Mouse (Mus musculus): ENCODE measurements around the gene Pnpla8. TPM values are rescaled to one million over a fixed set of nuclear protein-coding genes. Genes with fewer than 3 reads are reported as not detected.
A peak's percentile ranks its signal among the peaks of the same experiment; 100 is the strongest.

The Pnpla8 gene
- total and polyA plus RNA-seq, 3 experiments: 8.0 to 15.9 TPM; not detected in 1

DNA sequence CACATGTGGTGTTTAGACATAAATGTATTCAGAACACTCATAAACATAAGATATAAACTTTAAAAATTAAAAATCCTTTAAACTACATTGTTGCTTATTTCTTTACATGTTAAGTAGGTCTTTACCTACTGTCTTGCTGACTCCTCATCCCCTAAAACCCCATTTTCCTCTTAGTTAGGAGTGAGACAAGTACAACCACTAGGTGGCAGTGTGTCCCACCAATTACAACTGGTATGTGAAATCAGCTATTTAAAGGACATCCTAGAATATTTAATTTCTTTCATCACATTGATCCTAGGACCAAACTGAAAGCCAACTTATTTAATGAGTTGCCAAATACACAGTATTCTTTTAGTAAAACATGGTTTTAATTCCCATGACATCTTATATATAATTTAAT, 71.1 kb downstream of the Pnpla8 start:
- Histone ChIP-seq H3K9ac (ENCODE audit: control insufficient read depth, low read depth, low read length, poor library complexity, severe bottlenecking) (no peak overlapping the region), H3K79me2 (ENCODE audit: control insufficient read depth, insufficient read depth, low read length, poor library complexity) (no peaks in the 10 kb centered on the region), H3K36me3 (ENCODE audit: control insufficient read depth in 1 of 2, insufficient read depth in 2 of 2, low read length in 2 of 2) (no peaks in the 10 kb centered on the region; a peak in 1 of 4 replicates), H3K4me1 (ENCODE audit: control insufficient read depth in 1 of 2, insufficient read depth in 2 of 2, low read length in 2 of 2) (no peaks in the 10 kb centered on the region), H3K27ac (ENCODE audit: control insufficient read depth, low read depth, low read length) (no peak overlapping the region), H3K9me3 (replicated peaks; ENCODE audit: insufficient read depth, low read length) (no peaks in the 10 kb centered on the region), H3K4me3 (ENCODE audit: control insufficient read depth in 1 of 2, insufficient read depth in 1 of 2, low read depth in 2 of 2, low read length in 2 of 2) (no peak overlapping the region), H3K27me3 (ENCODE audit: control insufficient read depth in 1 of 2, insufficient read depth in 2 of 2, low read length in 2 of 2) (no peaks in the 10 kb centered on the region)
- DNase-seq (ENCODE audit: low read depth, low spot score): peak; percentile 81
- no peak for TF ChIP-seq USF1 (IDR thresholded peaks at IDR 0.05; ENCODE audit: low read depth, low read length)
- no peak for TF ChIP-seq HCFC1 (IDR thresholded peaks at IDR 0.05; ENCODE audit: low read depth, low read length)
- TF ChIP-seq RAD21 (IDR thresholded peaks at IDR 0.05; ENCODE audit: low read depth, low read length): peak; percentile 87
- TF ChIP-seq ELF1 (IDR thresholded peaks at IDR 0.05; ENCODE audit: low read depth, low read length): no peak
- TF ChIP-seq UBTF (IDR thresholded peaks at IDR 0.05; ENCODE audit: borderline replicate concordance, insufficient read depth, low read depth, low read length): no peak
- TF ChIP-seq CHD2 (IDR thresholded peaks at IDR 0.05; ENCODE audit: low read length): no peak
- no peak for TF ChIP-seq GABPA (IDR thresholded peaks at IDR 0.05; ENCODE audit: low read depth, low read length)
- TF ChIP-seq NELFE (IDR thresholded peaks at IDR 0.05; ENCODE audit: low read depth, low read length): no peak
- TF ChIP-seq KAT2A (conservative IDR thresholded peaks at IDR 0.05; ENCODE audit: low read depth, low read length): no peak
- TF ChIP-seq JUND (IDR thresholded peaks at IDR 0.05; ENCODE audit: low read depth, low read length): no peak
- peak; percentile 76 for TF ChIP-seq ZC3H11A (IDR thresholded peaks at IDR 0.05; ENCODE audit: low read depth, low read length)
- no peak for TF ChIP-seq TBP (IDR thresholded peaks at IDR 0.05; ENCODE audit: low read depth, low read length)
- no peak for TF ChIP-seq ETS1 (IDR thresholded peaks at IDR 0.05; ENCODE audit: low read depth, low read length)
- TF ChIP-seq MAX (IDR thresholded peaks at IDR 0.05; ENCODE audit: low read length): no peak
- TF ChIP-seq MXI1 (IDR thresholded peaks at IDR 0.05; ENCODE audit: low read depth, low read length): no peak
- TF ChIP-seq CTCF (IDR thresholded peaks at IDR 0.05 in 2 of 3, conservative IDR thresholded peaks at IDR 0.05 in 1 of 3; ENCODE audit: control insufficient read depth in 1 of 3, insufficient read depth in 1 of 3, low read depth in 2 of 3, low read length in 3 of 3, poor library complexity in 1 of 3, severe bottlenecking in 1 of 3): peak; percentile 33 to 92 (median 70); a peak in 5 of 6 replicates
- TF ChIP-seq RCOR1 (IDR thresholded peaks at IDR 0.05; ENCODE audit: low read depth, low read length): no peak
- TF ChIP-seq SMC3 (IDR thresholded peaks at IDR 0.05; ENCODE audit: low read depth, low read length): peak; percentile 85
- TF ChIP-seq MYC (IDR thresholded peaks at IDR 0.05; ENCODE audit: low read depth, low read length): no peak
- no peak for TF ChIP-seq E2F4 (IDR thresholded peaks at IDR 0.05; ENCODE audit: borderline replicate concordance, low read depth, low read length)
- TF ChIP-seq POLR2AphosphoS5 (IDR thresholded peaks at IDR 0.05; ENCODE audit: borderline replicate concordance, low read depth, low read length): no peak
- TF ChIP-seq NRF1 (IDR thresholded peaks at IDR 0.05; ENCODE audit: insufficient read depth, low read depth, low read length, poor library complexity, severe bottlenecking): no peak

DNA sequence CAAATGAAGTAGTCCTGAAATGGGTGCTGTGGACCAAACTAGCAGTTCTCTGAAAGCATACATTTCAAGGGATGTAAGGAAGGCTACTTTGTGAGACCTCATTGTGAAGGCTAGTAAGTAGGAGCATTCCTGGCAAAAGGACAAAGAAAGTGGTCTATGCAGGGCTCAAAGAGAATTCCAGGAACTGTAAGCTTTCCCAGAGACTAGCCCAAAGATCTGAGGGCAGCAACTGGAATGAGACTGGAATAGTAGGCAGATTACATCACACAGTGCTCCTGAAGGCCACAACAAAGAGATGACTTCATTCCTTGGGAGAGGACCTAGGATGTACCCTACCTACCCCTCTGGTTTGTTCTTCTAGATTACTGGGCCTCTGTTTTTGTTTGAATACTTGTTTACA, 79.6 kb downstream of the Pnpla8 start:
- Histone ChIP-seq H3K9me3 (replicated peaks; ENCODE audit: insufficient read depth, low read length) (no peaks in the 10 kb centered on the region), H3K79me2 (ENCODE audit: control insufficient read depth, insufficient read depth, low read length, poor library complexity) (no peaks in the 10 kb centered on the region)
- no peak for DNase-seq (ENCODE audit: low read depth, low spot score)

More for the DNA sequence above, 79.6 kb downstream of the Pnpla8 start:
- Histone ChIP-seq H3K36me3 (ENCODE audit: control insufficient read depth in 1 of 2, insufficient read depth in 2 of 2, low read length in 2 of 2) (no peaks in the 10 kb centered on the region), H3K9ac (ENCODE audit: control insufficient read depth, low read depth, low read length, poor library complexity, severe bottlenecking) (no peak overlapping the region), H3K4me1 (ENCODE audit: control insufficient read depth in 1 of 2, insufficient read depth in 2 of 2, low read length in 2 of 2) (no peaks in the 10 kb centered on the region; a peak in 1 of 4 replicates), H3K27ac (ENCODE audit: control insufficient read depth, low read depth, low read length) (no peak overlapping the region), H3K27me3 (ENCODE audit: control insufficient read depth in 1 of 2, insufficient read depth in 2 of 2, low read length in 2 of 2) (no peaks in the 10 kb centered on the region), H3K4me3 (ENCODE audit: control insufficient read depth in 1 of 2, insufficient read depth in 1 of 2, low read depth in 2 of 2, low read length in 2 of 2) (no peak overlapping the region)
- TF ChIP-seq CHD1 (IDR thresholded peaks at IDR 0.05; ENCODE audit: low read depth, low read length): no peak
